Mouse (Mus musculus): ENCODE data around the gene Gucy1b2. TPM values are rescaled to one million over a fixed set of nuclear protein-coding genes. Genes with fewer than 3 reads are reported as not detected.

Gucy1b2 gene
- total RNA-seq (2021): not detected
- long read RNA-seq, experiment 1: 0 reads
- long read RNA-seq, experiment 2: 0 reads

DNA sequence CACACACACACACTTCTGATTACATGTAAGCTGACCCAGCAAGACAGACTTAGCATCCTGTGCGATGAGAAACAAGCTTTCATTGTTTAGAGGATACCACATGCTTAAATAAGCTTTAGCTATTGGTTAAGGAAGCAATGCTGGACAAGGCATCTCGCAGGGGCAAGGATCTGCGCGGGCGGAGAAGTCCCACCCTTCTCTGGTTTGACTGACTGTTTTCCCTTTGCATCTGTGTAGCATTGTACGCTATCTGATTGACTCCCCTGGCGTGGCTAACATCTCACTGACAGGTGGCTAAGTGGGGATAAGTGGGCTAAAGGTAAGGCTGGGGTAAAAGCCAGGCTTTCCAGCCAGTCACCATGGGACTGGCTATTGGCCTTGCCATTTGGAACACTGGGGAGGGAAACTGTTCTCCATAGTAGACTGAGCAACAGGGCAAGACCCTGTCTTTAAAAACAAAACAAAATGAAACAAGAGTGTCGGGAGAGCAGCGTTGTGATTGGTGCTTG is at the start of gene Gucy1b2:
Gene Gucy1b2 (minus strand): TSS at position 51 of the 509 bp plus-strand sequence.
- intact Hi-C loops (cut with DNase I): loop anchor here (2.0 to 10.0 kb wide), 4 partner anchors 124 to 1121 kb away; no protein-coding TSS in a partner anchor
- DNase-seq: no peak

- no peak for DNase-seq
- intact Hi-C loops (cut with DNase I): no loop called here
These were observed 41.3 kb upstream of the Gucy1b2 start for GRCm38 (mm10) chr14:62497391-62497790.

DNA sequence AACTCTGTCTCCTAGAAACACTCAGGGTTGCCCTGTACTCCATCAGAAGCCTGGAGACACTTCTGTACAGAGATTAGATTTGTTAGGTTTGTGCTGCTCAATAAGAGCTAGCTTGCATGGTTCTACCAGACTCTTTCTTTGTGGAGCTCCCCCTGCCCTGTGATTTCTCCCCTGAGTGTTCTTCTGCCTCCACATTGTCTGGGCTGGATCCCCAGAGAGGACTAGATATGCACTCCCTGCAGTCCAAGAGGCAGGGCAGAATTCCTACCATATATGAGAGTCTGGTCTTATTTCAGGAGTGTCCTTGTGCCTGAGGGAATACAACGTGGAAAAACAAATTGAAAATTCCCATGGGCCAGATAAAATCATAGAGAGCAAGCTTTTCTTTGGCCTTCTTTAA is 40.4 kb upstream of the Gucy1b2 start:
- DNase-seq: no peak
- intact Hi-C loops (cut with DNase I): no loop called here

GRCm38 (mm10) chr14:62493456-62493855 is 37.4 kb upstream of the Gucy1b2 start:
- intact Hi-C loops (cut with DNase I): loop anchor here (5.0 kb wide), 7 partner anchors 64 to 484 kb away; partner anchors contain the start of gene Fam124a
- no peak for DNase-seq

GRCm38 (mm10) chr14:62492196-62492850 is 36.2 kb upstream of the Gucy1b2 start:
- intact Hi-C loops (cut with DNase I): loop anchor here (5.0 kb wide), 7 partner anchors 65 to 485 kb away; partner anchors contain the start of gene Fam124a
- peak; percentile 70 to 79 for DNase-seq

- DNase-seq: no peak
- intact Hi-C loops (cut with DNase I): no loop called here
These were observed 32.2 kb upstream of the Gucy1b2 start for GRCm38 (mm10) chr14:62488270-62488669.

DNA sequence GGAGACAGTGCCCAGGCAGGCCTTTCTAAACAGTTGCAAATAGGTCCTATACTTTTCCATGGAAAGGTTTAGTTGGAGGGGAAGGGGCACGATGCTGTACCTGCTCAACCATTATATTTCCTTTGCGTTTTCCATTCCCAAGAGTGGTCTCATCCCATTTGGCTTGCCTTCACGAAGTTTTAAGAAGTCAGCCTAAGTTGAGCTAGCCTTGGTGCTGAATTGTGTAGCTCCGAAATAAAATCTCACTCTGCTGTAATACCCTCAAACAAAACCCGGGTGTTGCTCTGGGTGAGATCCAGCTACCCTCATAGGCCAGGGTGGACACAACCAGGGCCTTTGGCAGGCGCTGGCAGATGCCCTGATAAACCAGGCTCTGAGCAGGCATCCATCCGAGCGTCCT is 25.3 kb upstream of the Gucy1b2 start:
- no peak for DNase-seq
- intact Hi-C loops (cut with DNase I): no loop called here

GRCm38 (mm10) chr14:62479395-62479794 is 23.3 kb upstream of the Gucy1b2 start:
- no peak for DNase-seq
- intact Hi-C loops (cut with DNase I): no loop called here

DNA sequence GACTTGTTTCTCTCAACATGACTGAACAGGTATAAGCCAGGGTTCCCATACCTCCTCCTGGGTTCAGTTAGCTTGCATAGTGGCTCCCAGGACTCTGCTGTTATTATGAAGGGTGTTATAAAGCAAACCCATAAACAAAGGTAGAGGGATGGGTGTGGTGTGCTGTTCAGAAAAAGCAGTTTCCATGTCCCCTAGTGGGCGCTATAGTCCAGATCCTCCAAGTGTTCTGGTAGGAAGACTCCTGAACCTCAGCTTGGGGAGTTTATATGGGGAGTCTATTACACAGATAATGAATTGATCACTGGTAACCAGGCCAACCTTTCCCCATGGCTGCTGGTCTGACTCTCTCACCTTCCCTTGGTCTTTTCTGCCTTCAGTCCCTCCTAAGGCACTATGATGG is 18.4 kb upstream of the Gucy1b2 start:
- intact Hi-C loops (cut with DNase I): no loop called here
- DNase-seq: no peak

- no peak for DNase-seq
- intact Hi-C loops (cut with DNase I): no loop called here
These were observed 16.0 kb upstream of the Gucy1b2 start for GRCm38 (mm10) chr14:62472061-62472460.

- no peak for DNase-seq
- intact Hi-C loops (cut with DNase I): no loop called here
These were observed 12.7 kb upstream of the Gucy1b2 start for GRCm38 (mm10) chr14:62468753-62469125.

GRCm38 (mm10) chr14:62468119-62468752 is 12.1 kb upstream of the Gucy1b2 start:
- DNase-seq: no peak
- intact Hi-C loops (cut with DNase I): no loop called here

- intact Hi-C loops (cut with DNase I): no loop called here
- DNase-seq: peak; percentile 23 to 40
These were observed 8.9 kb upstream of the Gucy1b2 start for GRCm38 (mm10) chr14:62464966-62465365.

DNA sequence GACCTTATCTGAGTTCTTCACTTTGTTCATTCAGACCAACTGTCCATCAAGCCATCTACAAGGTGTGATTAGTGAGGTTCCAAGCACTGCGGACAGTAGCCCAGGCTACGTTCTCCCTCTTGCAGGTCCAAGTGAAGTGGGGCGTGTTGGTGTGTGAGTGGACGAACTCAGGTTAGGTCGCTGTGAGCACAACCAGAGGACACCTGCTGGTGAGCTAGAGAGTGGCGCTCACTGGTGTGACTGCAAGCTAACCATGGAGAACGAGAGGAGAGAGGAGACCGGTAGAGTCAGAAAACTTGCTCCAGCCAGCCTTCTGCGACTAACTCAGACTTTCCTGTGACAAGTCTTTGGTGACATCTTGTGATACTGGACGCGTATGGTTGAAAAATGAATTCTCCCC is 3.5 kb upstream of the Gucy1b2 start:
- intact Hi-C loops (cut with DNase I): loop anchor here (5.0 to 10.0 kb wide), 3 partner anchors 127 to 1125 kb away; no protein-coding TSS in a partner anchor
- DNase-seq: no peak

DNA sequence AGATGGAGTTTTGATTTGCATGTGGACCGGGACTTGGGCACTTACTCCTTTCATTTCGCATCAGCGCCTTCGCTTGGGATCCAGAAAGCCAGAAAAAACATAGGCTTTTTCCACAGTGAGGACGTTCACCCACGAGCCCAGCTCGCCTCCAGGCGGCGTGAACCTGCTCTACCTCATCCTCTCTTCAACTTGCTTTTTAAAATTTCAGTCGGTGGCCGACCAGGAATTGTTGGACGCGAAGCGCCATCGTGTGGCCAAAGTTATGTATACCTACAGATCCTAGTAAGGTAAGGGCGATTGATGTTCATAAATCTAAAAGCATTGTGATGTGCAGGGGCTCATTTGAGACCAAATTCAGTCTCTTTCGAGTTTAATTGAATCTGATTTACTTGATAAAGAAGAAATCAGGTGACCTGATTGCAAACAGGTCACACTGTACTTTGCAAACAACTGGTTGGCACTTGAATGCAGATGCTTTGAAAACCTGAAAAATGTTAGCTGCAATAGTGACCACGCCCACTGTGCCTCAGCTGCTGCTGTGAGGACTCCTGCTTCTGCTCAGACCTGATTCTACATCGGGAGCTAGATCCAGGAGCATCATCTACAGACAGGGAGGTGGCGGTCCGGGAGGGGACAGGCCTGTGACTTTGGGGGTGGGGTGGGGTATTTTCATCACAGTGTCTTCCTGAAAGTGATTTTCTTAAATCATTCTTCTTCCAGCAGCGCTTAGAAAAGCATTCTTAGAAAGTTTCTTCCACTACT is 1.5 kb upstream of the Gucy1b2 start:
- intact Hi-C loops (cut with DNase I): loop anchor here (1.0 to 10.0 kb wide), 5 partner anchors 125 to 1123 kb away; no protein-coding TSS in a partner anchor
- DNase-seq: peak; percentile 85 to 94

DNA sequence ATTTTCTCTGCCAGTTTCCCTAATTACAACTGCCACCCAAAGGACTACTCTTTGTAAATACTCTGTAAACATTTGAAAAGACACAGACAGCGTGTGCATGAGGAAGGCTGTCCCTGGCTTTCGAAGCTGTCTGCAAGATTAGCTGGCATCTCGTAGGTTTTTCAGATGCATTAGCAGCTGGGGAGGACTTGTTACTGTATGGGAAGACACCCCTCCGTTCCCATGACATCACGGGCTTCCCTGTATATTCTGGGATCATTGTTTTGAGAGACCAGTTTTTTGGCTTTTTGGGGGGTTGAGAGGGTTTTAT is 564 bp downstream of the Gucy1b2 start:
- intact Hi-C loops (cut with DNase I): loop anchor here (5.0 to 10.0 kb wide), 3 partner anchors 123 to 1121 kb away; no protein-coding TSS in a partner anchor
- no peak for DNase-seq

DNA sequence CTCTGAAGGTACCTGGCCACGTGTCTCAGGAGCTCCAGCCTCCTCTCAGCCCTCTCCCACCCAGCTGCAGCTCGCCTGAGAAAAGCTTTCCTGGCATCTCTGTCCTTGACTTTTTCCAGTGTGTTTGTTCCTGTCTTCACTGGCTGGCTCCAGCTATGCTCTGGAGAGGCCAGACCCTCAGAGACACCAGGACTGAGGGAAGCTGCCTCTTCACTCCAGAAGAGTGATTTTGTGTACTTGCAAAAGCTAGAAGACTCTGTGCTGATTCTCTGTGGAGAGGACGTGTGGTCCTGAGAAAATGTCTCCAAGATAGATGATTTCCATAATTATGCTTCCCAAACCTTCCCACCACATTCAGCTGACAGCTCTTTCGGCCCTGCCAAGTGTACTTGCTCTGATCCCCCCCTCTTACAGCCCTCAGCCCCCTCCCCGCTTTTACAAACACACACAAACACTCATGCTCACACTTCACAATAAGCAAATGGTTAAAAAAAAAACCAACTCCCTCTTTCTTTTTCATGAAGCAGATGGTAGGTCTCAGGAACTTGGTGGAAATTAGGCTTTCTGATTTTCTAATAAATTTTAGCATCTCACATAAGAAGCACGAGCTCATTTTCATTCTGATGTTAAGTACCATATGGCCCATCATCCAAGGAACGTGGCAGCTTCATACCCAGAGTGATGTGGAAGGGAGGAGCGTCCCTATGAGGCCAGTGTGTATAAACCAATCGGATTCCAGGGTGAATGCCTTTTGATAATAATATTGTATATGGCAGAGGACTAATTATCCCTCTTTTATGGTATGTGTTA is 1.1 kb downstream of the Gucy1b2 start:
- intact Hi-C loops (cut with DNase I): loop anchor here (5.0 to 10.0 kb wide), 3 partner anchors 123 to 1120 kb away; no protein-coding TSS in a partner anchor
- no peak for DNase-seq

DNA sequence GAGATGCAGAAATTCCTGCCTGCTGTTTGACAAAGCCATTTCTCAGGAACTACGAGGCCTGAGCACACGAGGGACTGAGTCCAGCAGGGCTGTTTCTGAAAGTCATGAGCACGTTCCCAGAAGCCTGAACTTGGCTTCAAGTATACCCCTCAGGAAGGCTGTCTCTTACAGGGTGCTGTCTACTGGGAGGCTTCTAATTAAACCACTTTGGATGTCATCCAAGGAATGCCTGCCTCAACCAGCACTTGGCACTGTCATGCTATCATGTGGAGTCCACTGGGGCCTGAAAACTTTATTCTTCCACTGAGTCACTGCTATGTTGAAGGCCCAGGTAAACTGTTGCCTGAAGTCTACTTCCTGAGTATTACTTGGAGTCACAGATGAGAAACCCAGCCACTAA is 2.0 kb downstream of the Gucy1b2 start:
- DNase-seq: no peak
- intact Hi-C loops (cut with DNase I): loop anchor here (10.0 kb wide), 1 partner anchor 1119 kb away; no protein-coding TSS in a partner anchor

DNA sequence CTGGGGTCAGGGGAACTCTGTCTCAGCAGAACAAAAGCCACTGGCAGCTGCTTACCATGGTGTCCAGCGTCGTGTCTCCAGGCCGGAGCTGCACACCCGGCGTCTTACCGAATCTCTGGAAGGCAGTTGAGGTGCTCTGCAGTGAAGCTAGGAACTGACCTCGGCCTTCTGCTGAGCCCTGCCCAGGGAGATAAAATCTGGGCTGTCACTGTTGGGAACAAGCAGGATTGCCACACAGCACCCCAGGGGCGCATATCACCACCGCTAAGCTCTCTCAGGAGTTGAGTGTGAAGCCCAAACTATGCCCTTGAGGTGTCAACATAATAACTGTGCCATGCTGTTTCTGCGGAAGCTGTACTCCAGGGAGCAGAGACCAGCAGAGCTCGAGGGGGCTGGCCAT is 2.8 kb downstream of the Gucy1b2 start:
- no peak for DNase-seq
- intact Hi-C loops (cut with DNase I): loop anchor here (10.0 kb wide), 1 partner anchor 1118 kb away; no protein-coding TSS in a partner anchor

DNA sequence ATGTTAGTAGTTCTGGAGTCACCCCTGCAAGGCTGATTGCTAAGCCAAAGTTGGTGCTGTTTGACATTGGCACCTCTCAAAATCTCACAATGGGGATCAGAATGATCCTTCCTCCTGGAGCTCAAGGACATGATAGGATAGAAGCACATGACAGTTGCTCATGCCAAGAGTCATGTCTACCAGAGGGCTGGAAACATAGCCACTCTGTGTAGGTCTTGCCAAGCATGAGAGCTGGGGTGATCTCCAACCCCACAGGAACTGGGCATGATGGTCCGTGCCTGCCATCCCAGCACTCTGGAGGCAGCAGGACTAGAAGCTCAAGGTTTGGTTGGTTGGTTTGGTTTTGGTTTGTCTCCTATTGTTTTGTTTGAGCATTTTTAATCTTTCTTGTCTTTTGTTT is 5.4 kb downstream of the Gucy1b2 start:
- no peak for DNase-seq
- intact Hi-C loops (cut with DNase I): loop anchor here (10.0 kb wide), 1 partner anchor 1116 kb away; no protein-coding TSS in a partner anchor

Data from heart, postnatal 14 days (tissue).